Mouse (Mus musculus): ENCODE measurements around the gene Map4. TPM values are rescaled to one million over a fixed set of nuclear protein-coding genes. Genes with fewer than 3 reads are reported as not detected.

Gene Map4
- polyA plus RNA-seq, 1 experiment from 2014 or later = 66.5 TPM

GRCm38 (mm10) chr9:109930752-109931151 is 508 bp upstream of the Map4 start:
- Histone ChIP-seq H3K27me3 (no peaks in the 10 kb centered on the region), H3K4me2 (replicated peaks) (peak overlapping the region; percentile 79), H3K36me3 (no peaks in the 10 kb centered on the region), H3K4me1 (peaks cover 11% of the 10 kb centered on the region; the same call in 1 of the 2 replicates), H3K9me3 (no peaks in the 10 kb centered on the region), H3K4me3 (peak overlapping the region; percentile 84), H3K9ac (no peak overlapping the region), H3K27ac (peak overlapping the region; percentile 95)
- WGBS = 64% methylated on average over 6 of the region's 6 CpGs
- no peak for ATAC-seq (ENCODE audit: insufficient number of reproducible peaks, insufficient read depth, low FRiP score, low TSS enrichment)

DNA sequence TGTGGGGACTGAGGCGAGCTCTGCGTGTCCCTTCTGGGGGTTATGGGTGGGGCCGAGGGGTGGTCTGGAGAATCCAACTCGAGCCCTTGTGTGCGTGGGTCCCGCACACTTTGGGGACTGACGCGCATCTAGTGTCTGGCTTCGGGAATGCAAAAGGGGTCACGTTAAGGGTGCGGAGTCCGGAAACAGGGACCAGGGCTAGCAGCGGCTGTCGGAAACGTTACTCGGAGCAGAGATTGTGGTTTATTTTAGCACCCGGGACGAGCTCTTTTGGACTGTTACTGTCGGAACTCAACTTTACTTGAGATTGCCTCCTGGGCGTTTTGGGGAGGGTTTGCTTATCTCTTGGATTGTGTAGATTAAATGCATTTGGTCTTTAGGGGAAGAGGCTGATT is 1.1 kb downstream of the Map4 start:
- Histone ChIP-seq H3K4me2 (replicated peaks) (peak overlapping the region; percentile 79), H3K27ac (peak overlapping the region; percentile 95), H3K9ac (peak overlapping the region; percentile 85), H3K4me1 (peaks cover 11% of the 10 kb centered on the region; the same call in 1 of the 2 replicates), H3K27me3 (no peaks in the 10 kb centered on the region), H3K36me3 (no peaks in the 10 kb centered on the region), H3K9me3 (no peaks in the 10 kb centered on the region), H3K4me3 (peak overlapping the region; percentile 84)
- no peak for ATAC-seq (ENCODE audit: insufficient number of reproducible peaks, insufficient read depth, low FRiP score, low TSS enrichment)
- under 1% methylated on average over 20 of the region's 20 CpGs for WGBS

GRCm38 (mm10) chr9:109932756-109933375 is 1.6 kb downstream of the Map4 start:
- ATAC-seq (ENCODE audit: insufficient number of reproducible peaks, insufficient read depth, low FRiP score, low TSS enrichment) = no peak

GRCm38 (mm10) chr9:109939401-109939800 is 8.1 kb downstream of the Map4 start:
- Histone ChIP-seq H3K27ac (no peak overlapping the region), H3K9ac (no peak overlapping the region), H3K4me1 (no peaks in the 10 kb centered on the region), H3K9me3 (no peaks in the 10 kb centered on the region), H3K4me2 (replicated peaks) (no peak overlapping the region), H3K27me3 (no peaks in the 10 kb centered on the region), H3K4me3 (no peak overlapping the region), H3K36me3 (no peaks in the 10 kb centered on the region)
- WGBS = 90% methylated on average over 3 of the region's 3 CpGs
- no peak for ATAC-seq (ENCODE audit: insufficient number of reproducible peaks, insufficient read depth, low FRiP score, low TSS enrichment)

More at GRCm38 (mm10) chr9:109932756-109933375, 1.6 kb downstream of the Map4 start:
- H3K4me1 ChIP-seq = peaks cover 11% of the 10 kb centered on the region; the same call in 1 of the 2 replicates
- H3K27ac ChIP-seq = peak overlapping the region; percentile 95
- peak overlapping the region; percentile 79 for H3K4me2 ChIP-seq (replicated peaks)
- peak overlapping the region; percentile 84 for H3K4me3 ChIP-seq
- 2% methylated on average over 12 of the region's 12 CpGs for WGBS
- H3K9ac ChIP-seq = peak overlapping the region; percentile 85
- no peaks in the 10 kb centered on the region for H3K27me3 ChIP-seq
- no peaks in the 10 kb centered on the region for H3K9me3 ChIP-seq
- H3K36me3 ChIP-seq = no peaks in the 10 kb centered on the region

DNA sequence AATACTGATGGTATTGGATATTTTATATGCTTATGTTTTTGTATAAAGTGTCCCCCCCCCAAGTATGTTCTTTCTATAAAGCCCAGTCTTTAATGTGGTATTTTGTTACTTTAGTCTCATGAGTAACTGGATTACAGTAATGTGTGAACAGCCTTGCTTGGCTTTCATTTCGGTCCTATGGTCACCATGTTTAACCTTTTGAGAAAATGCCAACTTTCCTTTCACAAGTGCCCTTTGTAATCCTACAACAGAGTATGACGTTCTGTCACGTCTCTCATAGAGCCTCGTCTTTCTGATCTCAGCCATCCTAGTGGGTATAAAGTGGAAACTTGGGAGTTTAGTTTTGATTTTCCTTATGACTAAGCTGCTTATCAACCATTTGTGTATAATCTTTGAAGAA is 11.5 kb downstream of the Map4 start:
- WGBS = 84% methylated on average over 4 of the region's 4 CpGs
- Histone ChIP-seq H3K36me3 (no peaks in the 10 kb centered on the region), H3K9ac (no peak overlapping the region), H3K4me1 (no peaks in the 10 kb centered on the region), H3K9me3 (no peaks in the 10 kb centered on the region), H3K4me3 (no peak overlapping the region), H3K4me2 (replicated peaks) (no peak overlapping the region), H3K27ac (no peak overlapping the region), H3K27me3 (no peaks in the 10 kb centered on the region)
- ATAC-seq (ENCODE audit: insufficient number of reproducible peaks, insufficient read depth, low FRiP score, low TSS enrichment) = no peak

DNA sequence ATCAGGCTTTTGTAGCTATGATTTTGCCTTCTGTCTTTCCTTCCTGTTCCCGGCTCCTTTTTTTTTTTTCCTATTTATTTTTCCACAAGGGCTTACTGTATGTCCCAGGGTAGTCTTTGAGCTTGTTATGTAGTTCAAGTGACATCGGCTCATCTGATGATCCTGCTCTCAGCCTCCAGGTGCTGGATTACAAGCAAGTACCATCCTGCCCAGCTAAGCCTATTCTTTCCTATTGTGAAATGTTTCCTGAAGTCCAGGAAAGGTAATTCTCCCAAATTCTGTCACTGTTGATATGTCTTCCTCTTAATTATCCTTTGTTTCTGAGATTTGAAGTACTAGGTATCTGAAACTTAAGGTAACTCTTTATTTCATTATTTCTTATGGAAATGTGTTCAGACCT is 13.5 kb downstream of the Map4 start:
- Histone ChIP-seq H3K27me3 (no peaks in the 10 kb centered on the region), H3K27ac (no peak overlapping the region), H3K36me3 (no peaks in the 10 kb centered on the region), H3K4me2 (replicated peaks) (no peak overlapping the region), H3K4me3 (no peak overlapping the region), H3K9ac (no peak overlapping the region), H3K9me3 (no peaks in the 10 kb centered on the region), H3K4me1 (no peaks in the 10 kb centered on the region)
- 92% methylated on average over 2 of the region's 2 CpGs for WGBS
- ATAC-seq (ENCODE audit: insufficient number of reproducible peaks, insufficient read depth, low FRiP score, low TSS enrichment) = no peak

DNA sequence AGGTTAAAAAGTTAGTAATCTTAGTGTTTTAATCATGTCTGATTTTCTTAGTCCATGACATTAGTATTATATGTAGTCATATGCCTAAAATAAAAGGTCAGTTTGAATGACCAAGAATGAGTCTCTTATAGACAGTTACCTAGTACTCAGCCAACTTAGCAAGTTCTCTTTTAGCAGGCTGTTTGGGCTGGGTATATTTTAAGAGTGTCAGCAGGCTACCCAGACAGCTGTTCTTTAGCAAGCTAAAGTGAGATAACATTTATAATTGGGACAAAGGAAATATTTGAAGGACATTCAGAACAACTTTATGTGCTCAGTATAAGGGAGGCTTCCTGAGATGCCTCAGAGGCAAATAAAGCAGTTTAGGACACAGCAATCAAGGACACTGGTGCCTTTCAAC is 17.3 kb downstream of the Map4 start:
- no peak overlapping the region for H3K4me2 ChIP-seq (replicated peaks)
- H3K4me1 ChIP-seq = no peaks in the 10 kb centered on the region
- H3K27me3 ChIP-seq = no peaks in the 10 kb centered on the region
- H3K4me3 ChIP-seq = no peak overlapping the region
- no peaks in the 10 kb centered on the region for H3K9me3 ChIP-seq
- no peak overlapping the region for H3K9ac ChIP-seq
- ATAC-seq (ENCODE audit: insufficient number of reproducible peaks, insufficient read depth, low FRiP score, low TSS enrichment) = no peak
- H3K27ac ChIP-seq = no peak overlapping the region
- H3K36me3 ChIP-seq = no peaks in the 10 kb centered on the region

DNA sequence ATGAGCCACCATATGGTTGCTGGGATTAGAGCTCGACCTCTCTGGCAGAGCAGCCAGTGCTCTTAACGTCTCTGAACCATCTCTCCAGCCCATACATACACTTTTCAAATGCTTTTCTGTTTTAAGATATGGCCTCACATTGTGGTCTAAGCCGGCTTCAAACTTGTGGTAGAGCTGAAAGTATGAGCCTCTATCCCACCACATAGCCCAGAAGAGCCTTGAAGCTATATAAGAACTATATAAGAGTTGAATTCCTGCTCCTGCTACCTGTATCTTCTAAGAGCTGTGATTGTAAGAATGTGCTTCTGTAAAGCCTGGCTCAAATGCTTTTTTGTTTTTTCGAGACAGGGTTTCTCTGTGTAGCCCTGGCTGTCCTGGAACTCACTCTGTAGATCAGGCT is 18.5 kb downstream of the Map4 start:
- no peak overlapping the region for H3K4me3 ChIP-seq
- no peaks in the 10 kb centered on the region for H3K9me3 ChIP-seq
- H3K36me3 ChIP-seq = no peaks in the 10 kb centered on the region
- 91% methylated on average over 4 of the region's 4 CpGs for WGBS
- no peaks in the 10 kb centered on the region for H3K4me1 ChIP-seq
- H3K27me3 ChIP-seq = no peaks in the 10 kb centered on the region
- no peak overlapping the region for H3K9ac ChIP-seq
- H3K27ac ChIP-seq = no peak overlapping the region
- ATAC-seq (ENCODE audit: insufficient number of reproducible peaks, insufficient read depth, low FRiP score, low TSS enrichment) = no peak
- H3K4me2 ChIP-seq (replicated peaks) = no peak overlapping the region

- Histone ChIP-seq H3K4me2 (replicated peaks) (no peak overlapping the region), H3K27ac (no peak overlapping the region), H3K4me3 (no peak overlapping the region), H3K27me3 (no peaks in the 10 kb centered on the region), H3K36me3 (no peaks in the 10 kb centered on the region), H3K9me3 (no peaks in the 10 kb centered on the region), H3K4me1 (no peaks in the 10 kb centered on the region), H3K9ac (no peak overlapping the region)
- WGBS = 90% methylated on average over 8 of the region's 8 CpGs
- ATAC-seq (ENCODE audit: insufficient number of reproducible peaks, insufficient read depth, low FRiP score, low TSS enrichment) = no peak
These were observed 22.3 kb downstream of the Map4 start for GRCm38 (mm10) chr9:109953538-109953937.

- Histone ChIP-seq H3K36me3 (no peaks in the 10 kb centered on the region), H3K27ac (no peak overlapping the region), H3K4me2 (replicated peaks) (no peak overlapping the region), H3K4me1 (no peaks in the 10 kb centered on the region), H3K27me3 (no peaks in the 10 kb centered on the region), H3K9ac (no peak overlapping the region), H3K4me3 (no peak overlapping the region), H3K9me3 (no peaks in the 10 kb centered on the region)
- ATAC-seq (ENCODE audit: insufficient number of reproducible peaks, insufficient read depth, low FRiP score, low TSS enrichment) = no peak
These were observed 23.4 kb downstream of the Map4 start for GRCm38 (mm10) chr9:109954631-109955030.

DNA sequence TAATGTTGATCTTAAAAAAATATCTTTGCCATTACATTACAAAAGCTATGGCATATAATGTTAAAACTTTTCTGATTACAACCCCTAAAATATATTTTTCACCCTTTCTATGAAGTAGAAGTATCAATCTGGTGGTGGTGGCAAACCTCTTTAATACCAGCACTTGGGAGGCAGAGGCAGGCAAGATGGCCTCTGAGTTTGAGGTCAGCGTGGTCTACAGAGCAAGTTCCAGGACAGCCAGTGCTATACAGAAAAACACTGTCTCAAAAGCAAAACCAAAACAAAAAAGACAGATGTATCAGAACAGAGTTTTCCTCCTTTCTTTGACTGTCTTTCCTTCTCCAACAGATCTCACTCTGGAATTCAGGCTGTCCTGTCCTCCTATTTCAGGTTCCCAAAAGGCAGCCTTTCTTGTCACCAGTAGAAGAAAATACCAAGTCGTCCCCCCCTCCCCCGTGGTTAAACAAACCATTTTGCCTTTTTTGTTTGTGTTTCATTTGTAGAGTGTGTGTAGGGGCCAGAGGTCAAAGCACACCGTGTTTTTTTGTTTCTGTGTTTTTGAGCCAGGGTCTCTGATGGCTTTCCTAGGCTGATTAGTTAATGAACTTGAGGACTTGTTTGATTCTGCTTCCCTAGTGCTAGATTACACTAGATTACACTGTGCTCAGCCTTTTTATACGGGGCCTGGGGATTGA is 28.3 kb downstream of the Map4 start:
- no peaks in the 10 kb centered on the region for H3K4me1 ChIP-seq
- H3K9me3 ChIP-seq = no peaks in the 10 kb centered on the region
- 41% methylated on average over 5 of the region's 5 CpGs for WGBS
- ATAC-seq (ENCODE audit: insufficient number of reproducible peaks, insufficient read depth, low FRiP score, low TSS enrichment) = no peak
- no peaks in the 10 kb centered on the region for H3K36me3 ChIP-seq
- H3K4me2 ChIP-seq (replicated peaks) = no peak overlapping the region
- H3K9ac ChIP-seq = no peak overlapping the region
- no peaks in the 10 kb centered on the region for H3K27me3 ChIP-seq
- no peak overlapping the region for H3K4me3 ChIP-seq
- no peak overlapping the region for H3K27ac ChIP-seq

DNA sequence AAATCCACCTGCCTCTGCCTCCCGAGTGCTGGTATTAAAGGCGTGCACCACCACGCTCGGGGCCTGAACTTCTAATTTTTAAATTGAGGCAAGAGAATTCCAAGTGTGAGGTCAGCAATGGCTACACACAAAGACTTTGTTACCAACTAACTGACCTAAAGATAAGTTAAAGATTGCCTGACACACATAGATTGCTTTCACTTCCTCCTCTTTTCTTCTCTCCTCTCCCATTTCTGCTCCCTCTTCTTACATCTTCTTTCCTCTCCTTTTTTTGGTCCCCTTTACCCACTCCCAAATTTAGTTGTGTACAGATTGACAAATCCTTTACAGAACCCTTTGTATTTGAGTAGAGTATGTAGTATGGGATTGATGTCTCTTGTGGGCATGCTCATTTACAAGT is 29.3 kb downstream of the Map4 start:
- Histone ChIP-seq H3K4me3 (no peak overlapping the region), H3K9ac (no peak overlapping the region), H3K27ac (no peak overlapping the region), H3K9me3 (no peaks in the 10 kb centered on the region), H3K27me3 (no peaks in the 10 kb centered on the region), H3K4me2 (replicated peaks) (no peak overlapping the region), H3K4me1 (no peaks in the 10 kb centered on the region), H3K36me3 (no peaks in the 10 kb centered on the region)
- WGBS = 95% methylated on average over 4 of the region's 4 CpGs
- ATAC-seq (ENCODE audit: insufficient number of reproducible peaks, insufficient read depth, low FRiP score, low TSS enrichment) = no peak
